Mouse (Mus musculus): ENCODE data around the gene Gm9903.

The Gm9903 gene

DNA sequence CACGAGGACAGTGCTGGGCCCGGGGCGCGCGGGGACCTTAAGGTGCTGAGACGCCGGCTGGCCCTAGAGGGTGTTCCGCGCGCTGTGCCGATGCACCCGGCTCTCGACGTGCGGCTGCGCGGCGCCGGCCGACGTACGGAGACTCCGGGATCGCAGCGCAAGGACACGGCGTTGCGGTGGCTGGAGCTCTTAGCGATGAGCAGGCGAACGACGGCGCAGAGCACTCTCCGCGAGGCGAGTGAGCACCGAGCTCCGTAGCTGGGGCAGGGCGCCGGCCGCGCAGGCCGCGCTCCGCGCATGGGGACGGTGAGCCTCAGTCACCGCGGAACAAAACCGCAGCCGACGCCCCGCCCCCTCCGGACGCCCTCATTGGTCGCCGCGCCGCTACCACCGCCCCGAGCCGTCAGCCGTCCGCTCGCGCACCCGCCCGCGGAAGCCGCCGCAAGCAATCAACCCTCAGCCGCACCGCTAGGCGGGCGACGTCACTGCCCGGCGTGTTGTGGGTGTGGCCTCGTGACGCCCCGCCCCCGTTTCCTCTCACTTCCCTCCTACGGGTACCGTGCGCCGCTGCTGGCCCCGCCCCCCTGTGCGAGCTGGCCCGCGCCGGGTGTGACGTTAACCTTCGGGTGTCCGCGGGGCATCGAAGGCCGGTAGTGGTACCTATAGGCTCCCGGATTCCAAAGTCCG, at the start of gene Gm9903, which contains the start of gene Fam53a:
Gm9903 (plus strand) TSS at position 625 of the 687 bp plus-strand sequence.
Fam53a (minus strand) TSS at position 335 of the 687 bp plus-strand sequence.
- peak; percentile 99 for DNase-seq

DNA sequence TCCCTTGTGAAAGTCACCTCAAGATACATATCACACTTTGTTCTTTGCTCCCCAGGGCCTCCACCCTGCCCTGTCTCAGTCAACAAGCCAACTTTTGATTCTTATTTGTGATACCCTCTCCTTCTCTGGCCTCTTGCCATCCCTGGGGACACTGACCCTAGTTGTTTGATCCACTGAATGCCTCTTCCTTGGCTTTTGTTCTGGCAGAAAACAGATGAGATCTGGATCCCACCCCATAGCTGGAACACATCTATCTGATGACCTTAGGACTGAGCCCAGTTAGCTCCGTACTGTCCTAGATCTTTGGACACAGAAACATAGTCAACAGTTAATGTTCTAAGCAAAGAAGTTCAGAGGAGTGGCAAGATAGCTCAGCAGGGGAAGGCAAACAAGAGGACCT, 49.4 kb upstream of the Gm9903 start:
- no peak for DNase-seq

DNA sequence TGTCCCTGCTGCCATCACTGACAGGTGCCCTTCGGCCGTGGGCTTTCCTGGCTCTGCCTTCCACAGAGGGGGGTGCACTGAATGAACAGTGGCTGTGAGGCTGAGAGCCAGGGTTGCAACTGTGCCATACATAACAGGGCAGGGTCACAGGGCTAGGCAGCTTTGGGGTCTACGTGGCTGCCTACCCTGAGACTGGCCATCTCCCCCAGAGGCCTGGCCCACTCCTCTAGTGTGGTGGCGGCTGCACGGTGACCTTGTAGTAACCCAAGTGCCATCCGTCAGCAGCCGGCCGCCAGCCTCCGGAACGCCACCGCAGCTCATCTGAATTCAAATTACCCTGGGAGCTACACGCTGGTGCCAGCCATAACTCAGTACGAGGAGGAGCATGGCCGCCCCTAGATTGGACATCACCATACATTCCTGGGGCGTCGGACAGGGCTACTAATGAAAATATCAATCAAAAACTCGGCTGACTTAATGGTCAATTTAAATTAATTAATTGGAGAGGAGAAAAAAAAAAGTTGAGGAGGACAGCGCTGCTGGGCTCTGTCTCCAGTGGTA, 42.1 kb upstream of the Gm9903 start:
- no peak for DNase-seq

DNA sequence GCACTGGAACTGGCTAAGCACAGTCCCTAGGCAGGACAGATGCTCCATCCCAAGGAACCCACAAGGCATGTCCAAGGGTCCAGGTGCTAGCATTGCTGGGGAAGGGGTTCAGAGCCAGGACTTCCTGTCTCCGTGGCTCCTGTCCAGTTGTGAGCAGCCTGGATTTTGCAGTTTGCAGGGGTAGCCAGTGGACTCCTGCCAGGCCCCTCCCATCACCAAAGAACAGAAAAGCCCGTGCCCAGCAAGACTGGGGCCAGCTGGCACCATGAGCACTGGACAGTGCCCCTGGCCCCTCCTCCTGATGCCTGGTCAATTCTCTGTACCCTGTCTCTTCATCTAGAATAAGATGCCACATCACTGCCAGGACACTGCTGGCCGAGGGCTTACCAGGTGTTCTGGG, 41.7 kb upstream of the Gm9903 start:
- no peak for DNase-seq

DNA sequence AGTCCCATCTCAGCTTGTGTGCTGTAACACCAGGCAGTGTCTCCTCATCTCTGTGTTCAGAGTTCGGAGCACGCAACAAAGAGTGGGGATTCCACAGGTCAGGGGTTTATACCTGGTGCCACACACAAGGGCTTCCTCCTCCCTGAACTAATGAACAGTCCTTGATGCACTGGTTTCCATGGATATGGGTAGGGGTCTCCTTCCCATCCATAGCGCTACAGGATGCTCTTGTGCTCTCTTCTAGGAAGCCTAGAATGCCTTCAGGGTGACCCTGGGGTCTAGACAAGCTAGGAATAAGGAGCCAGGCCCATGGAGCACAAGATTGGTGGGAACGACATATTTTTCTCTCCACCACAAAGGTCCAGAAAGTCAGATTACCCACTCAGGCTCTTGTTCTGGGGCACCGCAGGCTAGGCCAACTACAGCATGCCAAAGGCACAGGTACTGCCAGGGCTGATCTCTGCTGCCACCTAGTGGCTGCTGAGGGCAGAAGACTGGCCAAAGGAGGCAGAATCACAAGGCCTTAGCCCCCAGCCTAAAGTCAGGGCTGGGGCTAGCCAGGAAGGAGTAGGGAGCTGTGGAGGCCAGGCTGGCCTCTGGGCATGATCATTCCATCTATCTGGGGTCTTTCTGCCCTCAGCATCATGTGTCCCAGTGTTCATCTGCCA, 40.4 kb upstream of the Gm9903 start:
- peak; percentile 27 to 33 for DNase-seq

DNA sequence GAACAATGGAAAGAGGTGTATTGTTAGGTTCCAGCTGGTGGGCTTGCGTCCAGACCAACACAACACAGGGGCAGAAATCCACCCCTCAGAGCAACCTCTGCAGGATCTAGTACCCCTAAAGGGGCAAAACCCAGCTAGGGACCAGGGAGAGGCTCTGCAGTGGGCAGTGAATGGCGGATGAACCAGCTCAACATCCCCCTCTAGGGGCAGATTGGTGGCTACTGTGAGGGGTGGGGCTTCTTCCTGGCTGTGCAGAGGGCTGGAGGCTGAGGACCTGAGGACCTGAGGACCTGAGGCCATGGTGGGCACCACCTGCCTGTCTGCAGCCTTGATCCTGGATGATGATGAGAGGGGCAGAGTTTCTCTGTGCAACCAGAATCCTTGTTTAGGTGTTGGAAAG, 36.1 kb upstream of the Gm9903 start:
- no peak for DNase-seq

DNA sequence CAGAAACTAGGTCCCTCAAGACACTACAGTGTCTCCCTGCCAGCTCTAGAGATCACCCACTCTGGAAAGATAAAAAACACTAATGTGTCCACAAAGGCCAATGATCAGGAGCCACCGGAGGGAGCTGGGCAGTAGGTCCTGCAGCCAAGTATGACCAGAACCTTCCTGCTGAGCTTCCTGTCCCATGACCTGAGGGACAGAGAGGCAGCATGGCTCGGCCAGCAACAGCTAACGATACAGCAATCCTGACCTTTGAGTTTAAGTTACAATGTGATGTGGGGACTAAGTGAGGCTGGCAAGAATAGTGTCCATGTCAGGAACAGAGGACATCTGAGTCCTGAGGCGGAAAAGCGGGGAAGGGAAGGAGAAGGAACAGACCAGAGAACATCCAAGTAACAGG, 24.4 kb upstream of the Gm9903 start:
- DNase-seq: no peak

DNA sequence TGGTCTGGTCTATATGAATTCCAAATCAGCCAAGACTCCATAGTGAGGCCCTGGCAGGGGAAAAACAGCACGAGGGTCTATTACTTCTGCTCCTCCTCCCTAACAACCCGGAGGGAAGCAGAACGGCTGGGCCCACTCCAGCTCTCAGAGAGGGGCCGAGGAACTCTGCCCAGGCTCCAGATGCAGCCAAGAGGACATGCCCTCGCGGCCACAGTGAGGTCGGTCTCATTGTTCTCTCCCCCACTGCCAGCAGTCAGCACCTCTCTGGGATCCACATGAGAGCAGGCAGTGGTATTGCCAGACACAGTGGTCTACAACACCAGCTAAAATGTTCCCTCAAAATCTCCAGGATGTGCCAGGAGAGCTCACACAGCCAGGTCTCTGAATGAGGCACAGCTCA, 23.1 kb upstream of the Gm9903 start:
- DNase-seq: no peak

DNA sequence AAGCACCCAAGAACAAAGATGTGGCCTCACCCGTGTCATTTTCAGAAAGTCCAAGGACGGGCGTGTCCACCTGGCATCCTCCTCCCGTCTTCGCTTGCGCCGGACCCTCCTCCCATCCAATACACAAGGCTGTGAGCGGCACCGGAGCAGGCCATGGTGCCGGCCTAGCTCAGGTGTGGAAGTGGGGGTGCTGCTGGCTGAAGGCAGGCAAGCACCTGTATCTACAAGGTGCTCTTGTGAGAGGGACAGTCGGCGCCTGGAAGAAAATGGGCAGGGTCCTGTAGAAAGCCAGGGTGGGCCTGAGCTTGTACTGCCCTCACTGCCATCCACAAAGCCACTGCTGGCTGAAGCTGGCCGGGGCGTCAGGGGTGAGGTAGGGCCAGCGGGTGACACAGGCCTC, 22.3 kb upstream of the Gm9903 start:
- DNase-seq: no peak

DNA sequence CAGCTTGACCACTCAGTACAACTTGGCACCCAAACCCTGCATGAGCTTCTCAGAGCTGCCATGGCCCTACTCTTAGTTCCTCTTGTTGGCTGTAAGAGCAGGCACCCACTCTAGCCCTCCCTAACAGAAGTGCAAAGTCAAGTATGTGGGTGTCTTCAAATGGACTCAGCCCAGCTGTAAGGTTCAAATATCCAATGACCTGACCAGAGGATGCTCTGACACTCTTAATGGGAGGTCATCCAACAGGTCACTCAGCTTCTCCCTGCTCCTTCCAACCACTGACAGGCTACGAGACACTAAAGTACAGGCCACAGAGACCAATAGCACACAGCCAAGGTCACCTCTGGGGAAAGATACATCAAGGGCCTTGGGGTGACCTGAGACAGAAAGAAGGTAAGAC, 20.5 kb upstream of the Gm9903 start:
- no peak for DNase-seq

DNA sequence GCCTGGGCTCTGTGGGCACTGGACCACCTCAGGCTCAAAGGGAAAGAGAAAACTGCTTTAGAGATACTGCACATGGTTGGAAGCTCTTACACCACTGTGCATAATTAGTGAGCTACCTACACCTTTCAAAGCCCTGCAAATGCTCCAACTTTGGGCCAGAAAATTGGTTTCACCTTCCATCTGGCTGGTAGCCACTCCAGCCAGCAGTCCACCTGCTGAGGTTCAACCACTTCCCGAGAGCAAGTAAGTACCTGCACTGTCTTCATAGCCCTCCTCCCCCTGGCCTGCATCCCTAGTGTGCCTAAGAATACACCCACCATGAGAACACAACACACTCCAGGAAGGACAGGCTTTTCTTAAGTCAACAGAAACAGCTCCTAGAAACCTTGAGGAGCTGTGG, 17.9 kb upstream of the Gm9903 start:
- DNase-seq: no peak

DNA sequence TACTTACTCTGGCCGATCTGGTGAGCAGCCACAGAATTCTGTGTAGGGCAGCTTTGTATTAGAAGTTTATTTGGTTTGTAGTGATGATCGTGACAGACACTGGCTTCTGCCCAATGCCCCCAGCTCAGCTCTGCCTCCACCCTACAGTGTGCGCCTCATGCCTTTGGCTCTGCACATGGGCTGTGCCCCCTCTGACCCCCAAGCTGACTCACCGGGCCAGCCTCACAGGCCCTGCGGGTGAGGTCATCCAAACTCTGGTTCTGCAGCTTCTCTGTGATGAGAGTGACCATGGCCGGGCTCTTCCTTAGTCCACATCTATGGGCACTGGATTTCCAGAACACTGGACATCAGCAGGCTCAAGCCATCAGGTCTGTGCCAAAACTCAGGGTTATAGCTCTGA, 15.3 kb upstream of the Gm9903 start:
- DNase-seq: no peak

DNA sequence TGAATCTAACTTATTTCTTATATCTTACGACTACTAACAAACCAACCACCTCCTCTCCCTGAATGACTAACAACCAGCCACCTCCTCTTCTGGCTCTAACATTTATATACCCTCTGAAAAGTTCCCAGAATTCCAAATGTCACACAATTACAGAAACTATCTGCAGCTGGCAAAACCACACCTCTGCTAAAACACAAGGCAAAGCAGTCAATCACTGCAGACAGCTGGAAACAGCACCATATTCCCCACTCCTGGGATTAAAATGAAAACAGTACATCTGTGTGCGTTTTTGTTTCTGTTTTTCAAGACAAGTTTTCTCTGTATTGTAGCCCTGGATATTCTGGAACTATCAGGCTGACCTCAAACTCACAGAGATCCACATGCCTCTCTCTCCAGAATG, 7.1 kb upstream of the Gm9903 start:
- no peak for DNase-seq

DNA sequence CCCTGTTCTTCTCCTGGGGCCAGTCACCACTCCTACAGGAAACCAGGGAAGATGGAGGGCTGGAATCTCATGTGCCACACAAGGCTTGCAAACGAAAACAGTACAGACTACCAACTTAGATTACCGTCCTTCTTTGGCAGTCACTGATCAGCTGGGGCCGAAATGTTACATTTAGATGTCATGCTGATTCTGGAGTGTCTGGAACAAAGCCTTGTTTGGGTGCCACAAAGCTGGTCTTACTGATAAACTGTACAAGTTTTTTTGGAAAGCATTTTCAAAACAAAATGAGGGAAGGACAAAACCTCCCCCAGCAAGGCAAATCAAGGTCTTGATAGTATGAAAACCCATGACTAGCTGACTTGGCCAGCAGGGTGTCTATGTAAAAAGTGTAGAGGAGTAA, 6.0 kb upstream of the Gm9903 start:
- no peak for DNase-seq

DNA sequence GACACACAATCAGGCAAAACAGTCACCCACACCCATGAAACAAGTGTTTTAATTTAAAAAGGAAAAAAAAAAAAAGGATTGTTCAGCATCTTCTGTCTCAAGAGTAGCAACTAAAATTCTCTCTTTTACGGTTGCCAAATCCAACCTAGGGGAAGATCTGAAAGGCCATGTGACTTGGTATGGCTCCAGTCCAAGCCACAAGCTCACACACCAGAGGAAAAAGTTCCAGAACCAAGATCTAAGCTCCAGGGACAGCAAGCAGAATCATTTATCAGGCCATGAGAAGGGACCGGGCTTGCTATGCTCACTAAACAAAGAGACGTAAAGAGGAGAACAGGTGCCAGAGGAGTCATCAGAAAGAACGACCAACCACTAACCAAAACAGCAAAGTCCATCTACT, 1.8 kb upstream of the Gm9903 start:
- no peak for DNase-seq

DNA sequence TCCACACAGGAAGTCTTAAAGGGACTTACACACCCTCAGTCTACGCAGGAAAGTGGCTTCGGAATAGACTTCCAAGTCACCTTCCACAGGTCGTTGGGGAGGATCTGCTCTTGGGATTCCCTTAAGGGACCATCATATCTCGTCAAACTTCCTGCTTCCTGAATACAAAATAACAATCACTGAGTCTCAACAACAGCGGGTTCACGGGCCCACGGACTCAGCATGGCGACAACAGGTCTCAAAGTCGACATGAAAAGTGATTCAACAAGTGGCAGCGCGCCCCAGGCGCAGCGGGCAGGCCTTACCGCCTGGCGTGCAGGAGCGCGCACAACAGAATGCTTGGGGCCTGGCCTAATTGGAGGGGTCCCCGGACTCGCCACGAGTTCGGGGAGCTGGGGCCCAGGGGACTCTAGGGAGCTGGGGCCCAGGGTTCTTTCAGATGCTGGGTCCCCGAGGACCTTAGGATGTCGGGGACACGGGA, 865 bp upstream of the Gm9903 start:
- peak in 1 of 2 experiments; percentile 44 for DNase-seq

DNA sequence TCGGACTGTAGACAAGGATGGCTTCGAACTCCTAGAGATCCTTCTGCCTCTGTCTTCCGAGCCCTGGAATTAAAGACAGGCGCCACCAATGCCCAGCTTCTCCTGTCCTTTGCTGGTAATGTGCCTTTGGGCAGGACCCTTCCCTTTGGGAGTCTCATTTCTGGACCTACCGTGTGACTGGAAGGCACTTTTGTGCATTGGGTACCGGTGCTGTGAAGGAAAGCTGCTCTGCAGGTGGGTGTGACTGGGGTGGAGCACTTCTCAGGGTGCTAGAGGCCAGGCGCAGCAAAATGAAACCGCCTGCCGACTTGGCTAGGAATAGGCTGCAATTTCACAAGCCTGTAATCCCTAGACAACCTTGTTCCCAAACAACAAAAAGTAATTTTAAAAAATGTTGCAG, 336 bp downstream of the Gm9903 start:
- peak; percentile 34 to 58 for DNase-seq

DNA sequence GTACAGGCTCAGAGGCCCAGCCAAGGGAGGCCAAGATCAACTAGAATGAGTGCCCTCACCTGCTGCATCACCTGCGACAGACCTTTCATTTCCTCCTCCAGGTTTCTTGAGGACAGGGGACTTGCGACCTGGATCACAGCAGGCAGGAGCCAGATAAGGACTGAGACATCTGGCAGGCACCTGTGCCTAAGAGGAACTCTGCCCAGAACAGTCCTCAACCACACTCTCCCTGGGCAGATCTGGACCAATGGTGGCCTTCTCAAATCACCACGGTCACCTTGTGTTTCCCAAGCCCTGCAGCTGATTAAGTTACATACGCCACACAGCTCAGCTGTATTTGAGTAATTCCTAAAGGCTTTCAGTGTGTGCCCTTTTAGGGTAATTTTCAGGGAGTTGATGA, 890 bp downstream of the Gm9903 start:
- DNase-seq: peak in 1 of 2 experiments; percentile 9

DNA sequence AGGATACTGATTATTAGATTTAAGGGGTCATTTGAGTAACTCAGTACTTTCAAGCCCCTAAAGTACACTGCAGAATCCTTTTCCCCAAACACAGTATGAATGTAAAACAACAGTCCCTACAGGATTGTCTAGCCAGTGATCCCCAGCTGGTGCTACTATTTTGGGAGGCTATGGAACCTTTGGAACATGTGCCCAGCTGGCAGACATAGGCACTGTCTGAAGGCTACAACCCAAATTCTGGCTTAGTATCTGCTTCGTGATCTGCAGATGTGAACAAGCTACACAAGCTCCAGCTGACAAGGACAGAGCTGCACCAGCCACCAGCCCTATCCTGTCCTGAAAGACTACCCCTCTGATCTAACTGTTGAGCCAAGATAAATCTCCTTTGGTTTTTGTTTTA, 2.8 kb downstream of the Gm9903 start:
- DNase-seq: no peak

DNA sequence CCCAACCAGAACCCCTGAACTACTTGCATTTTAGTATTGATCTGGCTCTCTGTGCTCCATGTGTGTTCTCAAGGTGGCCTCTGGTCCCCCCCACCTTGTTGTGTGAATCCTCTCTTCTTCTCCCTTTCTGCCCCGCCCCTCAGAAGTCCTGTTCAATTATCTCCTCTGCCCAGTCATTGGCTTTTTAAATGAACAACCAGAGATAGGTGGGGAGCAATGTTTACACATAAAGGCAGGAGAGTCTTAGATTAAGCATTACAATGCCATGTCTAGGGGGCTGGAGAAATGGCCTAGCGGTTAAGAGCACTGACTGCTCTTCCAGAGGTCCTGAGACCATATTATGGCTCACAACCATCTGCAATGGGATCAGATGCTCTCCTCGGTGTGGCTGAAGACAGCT, 5.6 kb downstream of the Gm9903 start:
- no peak for DNase-seq

DNA sequence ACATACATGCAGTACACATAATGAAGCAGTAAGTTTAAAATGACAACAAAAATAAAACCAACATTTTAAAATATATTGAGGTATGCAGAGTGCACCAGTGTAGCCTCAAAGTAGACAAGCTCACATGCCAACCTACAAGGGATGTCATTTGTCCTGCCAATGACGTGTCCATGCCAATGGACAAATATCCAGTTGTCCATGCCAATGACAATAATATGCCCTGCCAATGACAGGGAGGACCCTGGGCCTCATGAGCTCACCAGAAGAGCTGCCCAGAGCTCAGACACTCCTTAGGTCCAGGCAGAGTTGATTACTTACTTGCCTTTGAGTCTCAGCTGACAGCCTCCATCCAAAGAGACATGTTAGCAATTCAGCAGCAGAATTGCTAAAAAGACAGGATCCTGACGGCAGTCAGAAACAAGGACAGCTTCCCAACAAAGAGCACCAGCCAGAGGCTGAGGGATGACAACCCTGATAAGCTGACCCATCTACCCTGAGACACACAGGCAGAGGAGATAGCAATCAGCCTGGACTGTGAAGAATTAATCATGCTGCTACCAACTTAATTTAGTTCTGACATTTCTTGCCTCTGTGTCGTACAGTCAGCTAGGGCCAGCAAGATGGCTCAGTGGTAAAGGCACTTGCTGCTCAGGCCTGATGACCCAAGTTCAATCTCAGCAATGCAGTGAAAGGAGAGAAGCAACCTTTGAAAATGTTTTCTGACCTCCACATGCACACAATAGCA, 8.1 kb downstream of the Gm9903 start:
- DNase-seq: no peak

DNA sequence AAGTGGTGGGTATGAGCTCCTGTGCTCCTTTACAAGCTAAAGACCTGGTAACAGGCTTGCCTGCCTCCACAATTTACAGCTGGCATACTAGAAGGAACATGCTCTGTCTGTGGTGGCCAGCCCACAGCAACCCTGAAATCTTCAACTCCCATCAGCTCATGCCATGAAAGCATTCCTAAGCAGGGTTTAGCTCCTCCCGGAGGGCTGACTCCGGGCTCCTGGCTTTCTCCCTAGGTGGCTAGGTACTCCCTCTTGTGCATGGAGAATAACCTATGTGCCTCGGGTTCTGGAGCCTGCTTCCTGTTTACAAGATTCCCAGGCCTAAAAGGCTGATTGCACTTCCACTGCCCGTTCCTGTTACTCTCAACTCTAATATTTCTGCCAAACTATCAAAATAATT, 9.1 kb downstream of the Gm9903 start:
- DNase-seq: no peak

DNA sequence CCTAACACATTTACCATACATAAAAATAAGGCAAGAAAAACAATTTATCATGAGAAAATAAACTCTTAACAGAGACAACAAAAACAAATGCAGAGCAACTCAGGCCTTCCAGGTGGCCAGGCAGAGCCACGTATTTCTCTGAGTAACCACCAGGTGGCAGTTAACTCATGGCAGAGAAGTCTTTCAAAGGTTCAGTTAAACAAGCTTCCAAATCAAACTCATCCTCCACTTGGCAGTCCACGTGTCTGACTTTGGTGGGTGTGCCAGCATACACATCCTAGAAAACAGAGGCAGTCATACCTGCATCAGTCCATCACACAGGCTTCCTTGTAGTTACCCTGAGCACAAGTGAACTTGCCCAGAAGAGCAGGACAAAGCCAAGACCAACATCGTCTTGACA, 10.9 kb downstream of the Gm9903 start:
- peak in 1 of 2 experiments; percentile 28 for DNase-seq

DNA sequence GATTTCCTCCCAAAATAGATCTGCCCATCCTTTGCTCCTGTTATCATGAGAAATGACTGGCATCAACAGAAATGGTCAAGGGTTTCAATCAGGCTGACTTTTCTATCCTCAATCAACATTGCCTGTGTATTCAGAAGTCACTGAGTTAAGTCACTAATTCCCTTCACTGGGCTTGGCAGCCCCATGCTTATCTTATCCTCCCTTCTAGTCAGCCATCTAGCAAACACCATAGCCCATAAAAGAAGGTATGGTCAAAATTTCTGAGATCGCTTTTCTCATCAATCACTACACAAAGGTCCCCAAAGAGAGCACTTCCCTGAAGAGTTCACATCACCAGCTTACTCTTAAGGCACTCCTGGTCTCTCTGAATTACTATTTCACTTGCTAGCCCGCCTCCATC, 21.3 kb downstream of the Gm9903 start:
- no peak for DNase-seq
